Mouse (Mus musculus) kidney, adult 2 months (tissue): ENCODE measurements around the gene 9130019O22Rik. TPM values are rescaled to one million over a fixed set of nuclear protein-coding genes. Genes with fewer than 3 reads are reported as not detected.
A peak's percentile ranks its signal among the peaks of the same experiment; 100 is the strongest.

Experiments
- DNase-seq: peaks from one replicate; pipeline ENCODE4 v3.0.0; 2021
- H3K27ac ChIP-seq: fragments of 200-500 bp; 2 replicates; pipeline ENCODE4 v1.5.1; 2012; ENCODE audit warnings: low read depth, low read length, control low read depth, inconsistent platforms; ENCODE audit not compliant: insufficient read depth
- H3K27me3 ChIP-seq: fragments of 200-500 bp; replicated peaks from 2 replicates; pipeline ENCODE4 v1.6.1; 2012; ENCODE audit warnings: mild to moderate bottlenecking, moderate library complexity, low read length, inconsistent platforms; ENCODE audit not compliant: control insufficient read depth, insufficient read depth
- H3K36me3 ChIP-seq: fragments of 200-500 bp; 2 replicates; pipeline ENCODE4 v1.6.1; 2012; ENCODE audit warnings: mild to moderate bottlenecking, moderate library complexity, low read length, inconsistent platforms; ENCODE audit not compliant: control insufficient read depth, insufficient read depth
- H3K4me1 ChIP-seq: fragments of 200-500 bp; 2 replicates; pipeline ENCODE4 v1.6.1; 2011; ENCODE audit warnings: low read length; ENCODE audit not compliant: control insufficient read depth, insufficient read depth
- H3K4me3 ChIP-seq: fragments of 200-500 bp; 2 replicates; pipeline ENCODE4 v1.5.1; 2011; ENCODE audit warnings: mild to moderate bottlenecking, low read depth, low read length, control low read depth; ENCODE audit not compliant: insufficient read depth
- CTCF ChIP-seq: fragments of 200-500 bp; conservative IDR thresholded peaks from 2 replicates; pipeline ENCODE4 v1.5.1; 2011; ENCODE audit warnings: low read depth, mild to moderate bottlenecking, control low read depth, low read length, moderate library complexity, mixed read lengths; ENCODE audit not compliant: insufficient read depth, insufficient read length
- POLR2A ChIP-seq: fragments of 200-500 bp; IDR thresholded peaks from one replicate; pipeline ENCODE4 v1.6.1; 2011; ENCODE audit warnings: low read depth, low read length, control low read depth
- WGBS: fragments of 180-500 bp; shearing (Covaris S2); methylation state at CpG from one replicate; pipeline ENCODE4 v1.1.7; 2018; 5-methylcytosine and 5-hydroxymethylcytosine counted together
- polyA plus RNA-seq: library from polyadenylated mRNA; depleted of rRNA; stranded (reverse); fragments of >200 nt; gene quantifications from 2 replicates; pipeline ENCODE4 v1.2.3, GENCODE M21; 2012; rRNA removed

9130019O22Rik gene
- 3.3 and 3.4 TPM in 2 replicates for polyA plus RNA-seq

GRCm38 (mm10) chr7:127386641-127387392 lies at the start of gene 9130019O22Rik:
Gene 9130019O22Rik, minus strand, starts transcription at chr7:127387166.
- 13% methylated on average over 38 of the region's 38 CpGs for WGBS
- TF ChIP-seq POLR2A (peak; percentile 53), CTCF (no peak)
- H3K4me3 ChIP-seq, result peak within 1 kb of the TSS; percentile 83
- no peaks in the 10 kb centered on the region for H3K4me1 ChIP-seq
- no peaks in the 10 kb centered on the region for H3K36me3 ChIP-seq
- DNase-seq, result peak; percentile 97
- H3K27ac ChIP-seq, result peak within 1 kb of the TSS; percentile 37; the same call in 1 of the 2 replicates
- H3K27me3 ChIP-seq, result no peaks in the 10 kb centered on the region

GRCm38 (mm10) chr7:127435206-127435605 lies 48.2 kb upstream of the 9130019O22Rik start:
- Histone ChIP-seq H3K27ac (no peak overlapping the region), H3K4me1 (no peaks in the 10 kb centered on the region), H3K36me3 (no peaks in the 10 kb centered on the region), H3K27me3 (no peaks in the 10 kb centered on the region), H3K4me3 (no peak overlapping the region)
- no peak for DNase-seq
- WGBS, result 90% methylated on average over 4 of the region's 4 CpGs
- TF ChIP-seq CTCF (no peak), POLR2A (no peak)

- Histone ChIP-seq H3K27ac (peak overlapping the region; percentile 43), H3K27me3 (no peaks in the 10 kb centered on the region), H3K36me3 (no peaks in the 10 kb centered on the region), H3K4me1 (peaks cover 4% of the 10 kb centered on the region; the same call in 1 of the 2 replicates), H3K4me3 (no peak overlapping the region)
- 48% methylated on average over 3 of the region's 3 CpGs for WGBS
- peak; percentile 83 for DNase-seq
- no peak for TF ChIP-seq CTCF
- TF ChIP-seq POLR2A, result no peak
Measured at GRCm38 (mm10) chr7:127426354-127426753, 39.4 kb upstream of the 9130019O22Rik start.

GRCm38 (mm10) chr7:127425911-127426310 lies 38.9 kb upstream of the 9130019O22Rik start:
- TF ChIP-seq POLR2A (no peak), CTCF (no peak)
- WGBS, result 72% methylated on average over 2 of the region's 2 CpGs
- Histone ChIP-seq H3K36me3 (no peaks in the 10 kb centered on the region), H3K27ac (peak overlapping the region; percentile 43), H3K4me1 (peaks cover 4% of the 10 kb centered on the region; the same call in 1 of the 2 replicates), H3K27me3 (no peaks in the 10 kb centered on the region), H3K4me3 (no peak overlapping the region)
- peak; percentile 82 for DNase-seq

GRCm38 (mm10) chr7:127425291-127425690 lies 38.3 kb upstream of the 9130019O22Rik start:
- peak; percentile 82 for DNase-seq
- H3K4me1 ChIP-seq, result peaks cover 4% of the 10 kb centered on the region; the same call in 1 of the 2 replicates
- no peaks in the 10 kb centered on the region for H3K27me3 ChIP-seq
- peak overlapping the region; percentile 43 for H3K27ac ChIP-seq
- no peak overlapping the region for H3K4me3 ChIP-seq
- TF ChIP-seq POLR2A, result no peak
- TF ChIP-seq CTCF, result no peak
- no peaks in the 10 kb centered on the region for H3K36me3 ChIP-seq
- 69% methylated on average over 3 of the region's 3 CpGs for WGBS

- under 1% methylated on average over 15 of the region's 15 CpGs for WGBS
Measured at GRCm38 (mm10) chr7:127422247-127422646, 35.3 kb upstream of the 9130019O22Rik start.

GRCm38 (mm10) chr7:127421388-127422191 lies 34.6 kb upstream of the 9130019O22Rik start, which contains the start of gene Zfp688:
Gene Zfp688, minus strand, starts transcription at chr7:127422068.
- Histone ChIP-seq H3K27ac (peak within 1 kb of the TSS; percentile 44), H3K4me3 (peak within 1 kb of the TSS; percentile 75), H3K4me1 (peaks cover 4% of the 10 kb centered on the region; the same call in 1 of the 2 replicates), H3K27me3 (no peaks in the 10 kb centered on the region), H3K36me3 (peaks cover 1% of the 10 kb centered on the region; the same call in 1 of the 2 replicates)
- DNase-seq, result peak; percentile 97
- TF ChIP-seq POLR2A (peak; percentile 56), CTCF (0 out of 2 replicates have a peak, but pooled peaks have one; percentile 17)
- under 1% methylated on average over 48 of the region's 48 CpGs for WGBS

More at GRCm38 (mm10) chr7:127422247-127422646, 35.3 kb upstream of the 9130019O22Rik start:
- peaks cover 4% of the 10 kb centered on the region; the same call in 1 of the 2 replicates for H3K4me1 ChIP-seq
- H3K27me3 ChIP-seq, result no peaks in the 10 kb centered on the region
- peak overlapping the region; percentile 14; the same call in 1 of the 2 replicates for H3K27ac ChIP-seq
- TF ChIP-seq POLR2A (no peak), CTCF (no peak)
- DNase-seq, result peak; percentile 66
- peaks cover 1% of the 10 kb centered on the region; the same call in 1 of the 2 replicates for H3K36me3 ChIP-seq
- peak overlapping the region; percentile 75 for H3K4me3 ChIP-seq
